Mouse (Mus musculus) bone marrow, adult 2 months (tissue): ENCODE measurements around the gene Zscan12.

Source experiments
- CTCF ChIP-seq: fragments of 200-500 bp; IDR thresholded peaks from 2 replicates; pipeline ENCODE4 v1.5.1; 2011; ENCODE audit warnings: low read length, control low read depth; ENCODE audit not compliant: control insufficient read depth, insufficient read depth
- POLR2A ChIP-seq: fragments of 200-500 bp; IDR thresholded peaks from 2 replicates; pipeline ENCODE4 v1.6.1; 2011; ENCODE audit warnings: low read depth, mild to moderate bottlenecking, control low read depth, low read length, borderline replicate concordance; ENCODE audit not compliant: control insufficient read depth

DNA sequence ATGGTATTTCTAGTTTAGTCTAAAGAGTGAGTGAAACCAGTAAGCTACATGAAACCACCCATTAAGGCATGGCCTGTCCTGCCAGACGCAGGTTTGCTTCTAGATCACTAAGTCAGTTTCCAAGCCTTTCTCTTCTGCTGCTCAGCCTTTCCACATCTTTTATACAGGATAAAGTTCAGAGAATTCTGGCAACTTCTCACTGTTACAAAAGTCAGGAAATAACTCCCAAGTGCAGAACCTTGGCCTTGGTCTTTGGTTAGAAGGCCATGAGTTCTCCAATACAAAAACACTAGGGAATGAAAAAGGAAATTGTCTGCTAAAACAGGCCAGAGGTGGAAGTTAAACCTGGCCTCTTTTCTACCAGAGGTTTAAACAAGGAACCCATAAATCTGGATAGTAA lies 32.6 kb downstream of the Zscan12 start:
- TF ChIP-seq POLR2A, result no peak
- TF ChIP-seq CTCF, result no peak
